Mouse (Mus musculus): ENCODE data around the gene Twf2.

DNA sequence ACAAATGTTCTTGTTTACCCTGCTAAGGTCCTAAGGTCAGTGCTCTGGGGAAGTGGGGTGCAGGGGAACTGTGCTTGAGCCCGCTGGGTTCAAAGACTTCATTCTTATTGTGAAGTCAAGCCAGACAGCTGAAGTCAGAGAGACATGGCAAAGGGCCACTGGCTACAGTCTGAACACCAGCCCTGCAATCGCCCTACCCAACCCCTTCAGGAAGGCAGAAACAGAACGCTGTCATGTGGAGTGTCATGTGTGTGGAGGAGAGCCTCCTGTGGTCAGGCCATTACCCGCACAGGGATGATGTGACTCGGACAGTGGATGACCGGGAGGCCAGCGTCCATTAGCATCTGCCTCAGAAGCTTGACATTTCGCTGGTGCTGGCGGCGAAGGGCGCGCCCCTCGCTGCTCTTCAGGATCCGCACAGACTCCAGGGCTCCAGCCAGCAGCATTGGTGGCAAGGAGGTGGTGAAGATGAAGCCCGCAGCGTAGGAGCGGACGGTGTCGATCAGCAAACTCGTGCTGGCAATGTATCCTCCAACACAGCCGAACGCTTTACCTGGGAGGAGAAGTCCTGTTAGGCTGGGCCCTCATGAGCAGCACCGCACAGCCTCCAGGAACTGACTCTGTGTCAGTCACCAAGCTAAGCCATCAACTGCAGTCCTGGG is 33.4 kb downstream of the Twf2 start:
- TF ChIP-seq CTCF (IDR thresholded peaks at IDR 0.05; ENCODE audit: low read depth, low read length) (no peak), POLR2A (IDR thresholded peaks at IDR 0.05; ENCODE audit: insufficient read depth, low read length) (no peak)

Measured in ES-Bruce4 (cell line).